Mouse (Mus musculus) megakaryocyte progenitor cell, adult 5-6 weeks (primary cell): Measurements from ENCODE around the gene Lpcat3. TPM values are rescaled to one million over a fixed set of nuclear protein-coding genes. Genes with fewer than 3 reads are reported as not detected.

Experiments
- total RNA-seq, 2 experiments: library from RNA; stranded (forward) in 1 of 2; stranded (reverse) in 1 of 2; fragments of 157-497, 149-512 nt in 1 of 2; fragments of 200-1000 nt in 1 of 2; gene quantifications; 2 replicates each; pipeline versions ENCODE4 v1.2.3 to v1.2.4; 2015 to 2017

The Lpcat3 gene
- total RNA-seq, 2 experiments from 2014 or later = 28.8 to 40.7 TPM

Other genes starting within 250 kb of the Lpcat3 start
- 15.5 and 20.7 TPM in 2 replicates for gene Pex5, start 248.0 kb upstream of the Lpcat3 start, total RNA-seq (2015)
- gene Pex5, start 248.0 kb upstream of the Lpcat3 start, total RNA-seq (2017) = 18.9 and 20.6 TPM in 2 replicates
- gene Clstn3, start 198.2 kb upstream of the Lpcat3 start, total RNA-seq (2015) = 5.1 and 8.7 TPM in 2 replicates
- gene Clstn3, start 198.2 kb upstream of the Lpcat3 start, total RNA-seq (2017) = 6.8 and 10.4 TPM in 2 replicates
- gene C1rl, start 169.9 kb upstream of the Lpcat3 start, total RNA-seq (2015) = 3.3 and 3.5 TPM in 2 replicates
- 5.6 and 6.8 TPM in 2 replicates for gene C1rl, start 169.9 kb upstream of the Lpcat3 start, total RNA-seq (2017)
- gene C1ra, start 150.6 kb upstream of the Lpcat3 start, total RNA-seq (2015) = 2.8 and 3.3 TPM in 2 replicates
- gene C1ra, start 150.6 kb upstream of the Lpcat3 start, total RNA-seq (2017) = 3.5 and 4.0 TPM in 2 replicates
- gene C1s1, start 120.7 kb upstream of the Lpcat3 start, total RNA-seq (2015) = not detected in 2 replicates
- gene C1s1, start 120.7 kb upstream of the Lpcat3 start, total RNA-seq (2017) = not detected in 2 replicates
- gene C1rb, start 92.7 kb upstream of the Lpcat3 start, total RNA-seq (2015) = not detected in 2 replicates
- not detected in 2 replicates for gene C1rb, start 92.7 kb upstream of the Lpcat3 start, total RNA-seq (2017)
- not detected in 2 replicates for gene C1s2, start 26.9 kb upstream of the Lpcat3 start, total RNA-seq (2015)
- gene C1s2, start 26.9 kb upstream of the Lpcat3 start, total RNA-seq (2017) = not detected in 2 replicates
- 204 and 205 TPM in 2 replicates for gene Emg1, start 49.2 kb downstream of the Lpcat3 start, total RNA-seq (2015)
- gene Emg1, start 49.2 kb downstream of the Lpcat3 start, total RNA-seq (2017) = 304 and 317 TPM in 2 replicates
- gene Phb2, start 49.3 kb downstream of the Lpcat3 start, total RNA-seq (2015) = 229 and 271 TPM in 2 replicates
- gene Phb2, start 49.3 kb downstream of the Lpcat3 start, total RNA-seq (2017) = 335 and 374 TPM in 2 replicates
- 115 and 121 TPM in 2 replicates for gene Ptpn6, start 75.7 kb downstream of the Lpcat3 start, total RNA-seq (2015)
- gene Ptpn6, start 75.7 kb downstream of the Lpcat3 start, total RNA-seq (2017) = 398 and 466 TPM in 2 replicates
- 171 and 179 TPM in 2 replicates for gene Grcc10, start 78.3 kb downstream of the Lpcat3 start, total RNA-seq (2015)
- gene Grcc10, start 78.3 kb downstream of the Lpcat3 start, total RNA-seq (2017) = 99.5 and 133 TPM in 2 replicates
- not detected in 2 replicates for gene Gm45234, start 93.0 kb downstream of the Lpcat3 start, total RNA-seq (2015)
- not detected in 2 replicates for gene Gm45234, start 93.0 kb downstream of the Lpcat3 start, total RNA-seq (2017)
- 25.2 and 25.7 TPM in 2 replicates for gene Atn1, start 93.5 kb downstream of the Lpcat3 start, total RNA-seq (2015)
- 1.2 and 2.9 TPM in 2 replicates for gene Atn1, start 93.5 kb downstream of the Lpcat3 start, total RNA-seq (2017)
- gene Eno2, start 106.6 kb downstream of the Lpcat3 start, total RNA-seq (2015) = not detected in 2 replicates
- not detected in 2 replicates for gene Eno2, start 106.6 kb downstream of the Lpcat3 start, total RNA-seq (2017)
- not detected in 2 replicates for gene Lrrc23, start 116.7 kb downstream of the Lpcat3 start, total RNA-seq (2015)
- gene Lrrc23, start 116.7 kb downstream of the Lpcat3 start, total RNA-seq (2017) = 0.17 TPM in 1 of 2 replicates, not detected in the other
- gene Spsb2, start 145.6 kb downstream of the Lpcat3 start, total RNA-seq (2015) = 1.6 and 2.2 TPM in 2 replicates
- gene Spsb2, start 145.6 kb downstream of the Lpcat3 start, total RNA-seq (2017) = 6.0 and 9.0 TPM in 2 replicates
- 279 and 298 TPM in 2 replicates for gene Tpi1, start 151.3 kb downstream of the Lpcat3 start, total RNA-seq (2015)
- 240 and 287 TPM in 2 replicates for gene Tpi1, start 151.3 kb downstream of the Lpcat3 start, total RNA-seq (2017)
- gene Usp5, start 166.5 kb downstream of the Lpcat3 start, total RNA-seq (2015) = 42.0 and 46.7 TPM in 2 replicates
- 86.1 and 87.7 TPM in 2 replicates for gene Usp5, start 166.5 kb downstream of the Lpcat3 start, total RNA-seq (2017)
- 130 and 145 TPM in 2 replicates for gene Cdca3, start 166.5 kb downstream of the Lpcat3 start, total RNA-seq (2015)
- 149 and 159 TPM in 2 replicates for gene Cdca3, start 166.5 kb downstream of the Lpcat3 start, total RNA-seq (2017)
- not detected in 2 replicates for gene Gnb3, start 177.2 kb downstream of the Lpcat3 start, total RNA-seq (2015)
- not detected in 2 replicates for gene Gnb3, start 177.2 kb downstream of the Lpcat3 start, total RNA-seq (2017)
- gene P3h3, start 194.7 kb downstream of the Lpcat3 start, total RNA-seq (2015) = 1.3 and 3.5 TPM in 2 replicates
- gene P3h3, start 194.7 kb downstream of the Lpcat3 start, total RNA-seq (2017) = 1.00 and 2.5 TPM in 2 replicates
- not detected in 2 replicates for gene Gpr162, start 201.0 kb downstream of the Lpcat3 start, total RNA-seq (2015)
- gene Gpr162, start 201.0 kb downstream of the Lpcat3 start, total RNA-seq (2017) = not detected in 2 replicates
- 0.42 and 1.0 TPM in 2 replicates for gene Cd4, start 225.2 kb downstream of the Lpcat3 start, total RNA-seq (2015)
- 0.08 and 1.0 TPM in 2 replicates for gene Cd4, start 225.2 kb downstream of the Lpcat3 start, total RNA-seq (2017)
- 0.81 and 1.3 TPM in 2 replicates for gene Lag3, start 248.7 kb downstream of the Lpcat3 start, total RNA-seq (2015)
- gene Lag3, start 248.7 kb downstream of the Lpcat3 start, total RNA-seq (2017) = 0.08 and 1.0 TPM in 2 replicates